Mouse (Mus musculus) thymus, postnatal 4 days (tissue): ENCODE measurements around the gene Ptdss2.

Source experiments
- DNase-seq: peaks from one replicate; pipeline ENCODE4 v3.0.0; 2021

Ptdss2 gene

GRCm38 (mm10) chr7:141175068-141175467 is 52.9 kb downstream of the Ptdss2 start:
- no peak for DNase-seq

- DNase-seq = peak; percentile 93
These were observed 54.0 kb downstream of the Ptdss2 start for GRCm38 (mm10) chr7:141176173-141176572.

- DNase-seq = no peak
These were observed 66.0 kb downstream of the Ptdss2 start for GRCm38 (mm10) chr7:141188194-141188593.

GRCm38 (mm10) chr7:141188733-141189132 is 66.6 kb downstream of the Ptdss2 start:
- DNase-seq = no peak

- no peak for DNase-seq
These were observed 68.0 kb downstream of the Ptdss2 start for GRCm38 (mm10) chr7:141190220-141190619.

GRCm38 (mm10) chr7:141191036-141191435 is 68.9 kb downstream of the Ptdss2 start:
- DNase-seq = no peak

- DNase-seq = no peak
These were observed 69.9 kb downstream of the Ptdss2 start for GRCm38 (mm10) chr7:141191796-141192685.

- DNase-seq = no peak
These were observed 70.7 kb downstream of the Ptdss2 start for GRCm38 (mm10) chr7:141192776-141193347.

- DNase-seq = peak; percentile 67
These were observed 71.2 kb downstream of the Ptdss2 start for GRCm38 (mm10) chr7:141193348-141193856.

- peak; percentile 99 for DNase-seq
These were observed 71.8 kb downstream of the Ptdss2 start, which contains the start of the genes Hras and Lrrc56 for GRCm38 (mm10) chr7:141193948-141194347. Gene Hras, minus strand, starts transcription at chr7:141194005. Gene Lrrc56, plus strand, starts transcription at chr7:141194157.

- no peak for DNase-seq
These were observed 72.2 kb downstream of the Ptdss2 start for GRCm38 (mm10) chr7:141194409-141194808.

GRCm38 (mm10) chr7:141194830-141195229 is 72.6 kb downstream of the Ptdss2 start:
- DNase-seq = peak; percentile 98

GRCm38 (mm10) chr7:141195754-141196153 is 73.6 kb downstream of the Ptdss2 start:
- no peak for DNase-seq

- no peak for DNase-seq
These were observed 74.6 kb downstream of the Ptdss2 start for GRCm38 (mm10) chr7:141196619-141197282.

GRCm38 (mm10) chr7:141198121-141198520 is 75.9 kb downstream of the Ptdss2 start:
- DNase-seq = no peak

GRCm38 (mm10) chr7:141204546-141204945 is 82.4 kb downstream of the Ptdss2 start:
- no peak for DNase-seq

GRCm38 (mm10) chr7:141205504-141205903 is 83.3 kb downstream of the Ptdss2 start:
- DNase-seq = no peak

GRCm38 (mm10) chr7:141206182-141206937 is 84.2 kb downstream of the Ptdss2 start:
- DNase-seq = no peak
